ENCODE assay signal across 28 mouse cellular contexts in the genomic region with DNA sequence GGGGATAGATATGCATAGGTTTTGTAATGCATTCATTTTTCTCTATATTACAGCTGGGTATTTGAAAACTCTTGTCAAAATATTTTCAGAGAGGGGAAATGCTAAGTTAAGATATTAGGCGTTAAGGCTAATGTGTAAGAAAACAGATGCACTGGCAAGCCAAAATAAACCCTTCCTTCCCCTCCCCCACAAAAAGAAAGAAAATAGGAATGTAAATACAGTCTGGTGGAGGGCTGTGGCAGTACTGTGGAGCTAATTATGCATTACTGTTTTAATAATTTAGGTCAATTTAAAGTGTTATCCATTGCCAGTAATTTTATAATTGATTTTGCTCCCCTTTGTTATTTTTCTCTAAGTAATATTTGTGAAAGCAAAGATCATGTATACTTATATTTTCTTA. TPM values are rescaled to one million over a fixed set of nuclear protein-coding genes. Genes with fewer than 3 reads are reported as not detected.
"Had no signal": no experiment of that assay in that cellular context is flagged by ENCODE, and none has a peak within 500 bp of the region (broad histone marks: within the 10 kb centered on the region; RNA-seq: fewer than 3 reads in every experiment).

No protein-coding gene starts in this region.

- H3K27me3 ChIP-seq: heart, embryonic 15.5 days; hindbrain, embryonic 13.5 days; hindbrain, embryonic 15.5 days; kidney, embryonic 15.5 days; limb, embryonic 15.5 days; liver, embryonic 12.5 days had no signal

- H3K9me3 ChIP-seq: heart, embryonic 13.5 days; heart, embryonic 15.5 days; hindbrain, embryonic 13.5 days; hindbrain, embryonic 15.5 days; kidney, embryonic 15.5 days; limb, embryonic 13.5 days; limb, embryonic 15.5 days; liver, embryonic 12.5 days had no signal

- H3K4me3 ChIP-seq: heart, adult 2 months; heart, embryonic 13.5 days; heart, embryonic 15.5 days; hindbrain, embryonic 13.5 days; hindbrain, embryonic 15.5 days; kidney, embryonic 15.5 days; limb, embryonic 13.5 days; limb, embryonic 15.5 days; liver, embryonic 12.5 days had no signal

- H3K36me3 ChIP-seq: heart, embryonic 13.5 days; heart, embryonic 15.5 days; hindbrain, embryonic 13.5 days; hindbrain, embryonic 15.5 days; kidney, embryonic 15.5 days; limb, embryonic 13.5 days; limb, embryonic 15.5 days; liver, embryonic 12.5 days had no signal

- H3K9ac ChIP-seq: heart, embryonic 13.5 days; heart, embryonic 15.5 days; hindbrain, embryonic 13.5 days; hindbrain, embryonic 15.5 days; kidney, embryonic 15.5 days; limb, embryonic 13.5 days; limb, embryonic 15.5 days; liver, embryonic 12.5 days; liver, embryonic 14.5 days had no signal

- H3K4me1 ChIP-seq: heart, embryonic 13.5 days; heart, embryonic 15.5 days; hindbrain, embryonic 13.5 days; hindbrain, embryonic 15.5 days; liver, embryonic 12.5 days had no signal

- DNase-seq: gastrocnemius, postnatal 14 days; gastrocnemius, postnatal 36 days; heart, adult 11 months; heart, adult 2 months; heart, postnatal 14 days; heart, postnatal 36 days; kidney, adult 11 months; kidney, adult 2 months; kidney, adult 9 months; kidney, postnatal 14 days; kidney, postnatal 36 days; layer of hippocampus, adult 9-11 months; layer of hippocampus, postnatal 36 days; left cerebral cortex, postnatal 4 days had no signal

- ATAC-seq: hindbrain, postnatal 0 days; intestine, embryonic 16.5 days; liver, embryonic 12.5 days had no signal

- H3K27ac ChIP-seq: heart, adult 2 months; heart, embryonic 13.5 days; heart, embryonic 15.5 days; hindbrain, embryonic 13.5 days; hindbrain, embryonic 15.5 days; hindbrain, postnatal 0 days; kidney, embryonic 15.5 days; kidney, postnatal 0 days; limb, embryonic 13.5 days; limb, embryonic 15.5 days; liver, embryonic 12.5 days; liver, embryonic 14.5 days had no signal

- H3K4me2 ChIP-seq: heart, embryonic 11.5 days; heart, embryonic 13.5 days; heart, embryonic 15.5 days; hindbrain, embryonic 13.5 days; hindbrain, embryonic 15.5 days; kidney, embryonic 15.5 days; limb, embryonic 13.5 days; limb, embryonic 15.5 days; liver, embryonic 12.5 days had no signal

RNA-seq across cellular contexts. Expression of gene Rassf6, which starts 11.9 kb away (rescaled TPM):
- total RNA-seq: gastrocnemius, adult 8-10 months; gastrocnemius, postnatal 14 days; gastrocnemius, postnatal 36 days; heart, adult 2 months; heart, postnatal 14 days; heart, postnatal 36 days had no signal
